Mouse (Mus musculus): ENCODE results near the gene Ppara. TPM values are rescaled to one million over a fixed set of nuclear protein-coding genes. Genes with fewer than 3 reads are reported as not detected.

Ppara gene
- polyA plus RNA-seq, 1 experiment, result 1.1 TPM

DNA sequence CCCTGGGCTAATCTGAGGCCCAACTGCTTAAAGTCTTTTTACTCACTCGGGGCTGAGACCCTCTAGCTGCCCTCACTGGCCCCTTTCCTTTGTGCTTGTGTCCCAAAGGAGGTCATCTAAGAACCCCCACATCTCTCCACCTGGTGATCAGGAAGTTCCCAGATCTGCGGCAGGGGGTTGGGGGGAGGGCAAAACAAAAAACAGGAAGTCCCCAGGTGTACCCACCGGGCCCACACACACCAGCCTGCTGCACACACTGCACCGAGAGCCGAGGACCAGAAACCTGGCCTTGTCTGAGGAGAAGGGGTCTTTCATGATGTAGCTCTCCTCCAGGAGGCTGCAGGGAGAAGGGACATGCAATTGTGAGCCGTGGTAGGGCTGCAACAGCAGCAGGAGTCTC is 73.2 kb downstream of the Ppara start:
- TF ChIP-seq CTCF (IDR thresholded peaks at IDR 0.05; ENCODE audit: borderline replicate concordance, insufficient read depth, low read depth, low read length), result no peak
- no peak for TF ChIP-seq POLR2A (IDR thresholded peaks at IDR 0.05; ENCODE audit: borderline replicate concordance, insufficient read depth, low read length)
- no peak for DNase-seq
- Histone ChIP-seq H3K27me3 (ENCODE audit: control insufficient read depth, insufficient read depth, low read length) (no peaks in the 10 kb centered on the region), H3K4me1 (ENCODE audit: control insufficient read depth, insufficient read depth, low read length) (no peaks in the 10 kb centered on the region; the same call in 1 of the 2 replicates), H3K27ac (ENCODE audit: insufficient read depth, low read length) (no peak overlapping the region), H3K4me3 (replicated peaks; ENCODE audit: insufficient read depth, low read depth, low read length) (no peak overlapping the region)
- WGBS, result 81% methylated on average over 6 of the region's 6 CpGs

DNA sequence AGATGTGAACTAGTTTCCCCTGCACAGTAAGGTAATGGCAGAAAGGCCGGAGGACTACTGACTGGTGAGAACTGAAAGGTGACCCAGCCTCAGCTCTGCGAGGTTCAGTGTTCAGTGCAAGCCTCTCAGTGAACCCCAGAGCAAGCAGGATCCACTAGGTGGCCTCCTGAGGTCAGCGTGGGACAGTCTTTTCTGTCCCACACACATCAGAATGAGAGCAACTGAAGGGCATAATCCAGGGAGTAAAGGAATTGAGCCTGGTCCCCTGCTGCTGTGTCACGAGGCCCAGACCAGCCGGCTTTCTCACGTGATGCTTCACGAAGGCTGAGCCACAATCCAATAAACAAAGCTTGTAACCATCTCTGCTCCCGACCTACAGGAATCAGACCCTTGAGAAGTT is 73.7 kb downstream of the Ppara start:
- DNase-seq, result peak in 1 of 2 experiments; percentile 27
- no peak for TF ChIP-seq POLR2A (IDR thresholded peaks at IDR 0.05; ENCODE audit: borderline replicate concordance, insufficient read depth, low read length)
- TF ChIP-seq CTCF (IDR thresholded peaks at IDR 0.05; ENCODE audit: borderline replicate concordance, insufficient read depth, low read depth, low read length), result no peak; the same call in 1 of the 2 replicates
- H3K4me1 ChIP-seq (ENCODE audit: control insufficient read depth, insufficient read depth, low read length), result no peaks in the 10 kb centered on the region; the same call in 1 of the 2 replicates
- no peak overlapping the region for H3K27ac ChIP-seq (ENCODE audit: insufficient read depth, low read length)
- no peak overlapping the region for H3K4me3 ChIP-seq (replicated peaks; ENCODE audit: insufficient read depth, low read depth, low read length)
- WGBS, result 43% methylated on average over 8 of the region's 8 CpGs
- no peaks in the 10 kb centered on the region for H3K27me3 ChIP-seq (ENCODE audit: control insufficient read depth, insufficient read depth, low read length)

DNA sequence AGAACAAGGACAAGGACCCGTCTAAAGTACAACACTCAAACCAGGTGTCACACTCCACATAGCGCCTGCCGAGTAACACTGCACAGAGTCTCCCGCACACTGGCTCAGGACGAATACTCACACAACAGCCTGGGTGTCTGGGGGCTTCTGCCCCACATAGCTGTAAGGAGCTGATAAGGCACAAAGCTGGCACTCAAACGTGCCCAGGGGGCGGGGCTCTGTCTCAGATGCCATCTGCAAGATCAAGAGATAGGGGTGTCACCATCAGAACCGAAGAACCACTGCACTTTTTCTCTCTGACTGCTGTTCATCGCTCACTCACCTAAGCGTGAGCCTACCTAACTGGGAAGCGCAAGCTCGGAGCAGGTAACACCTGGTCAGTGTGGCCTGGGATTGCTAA is 74.3 kb downstream of the Ppara start:
- Histone ChIP-seq H3K4me1 (ENCODE audit: control insufficient read depth, insufficient read depth, low read length) (no peaks in the 10 kb centered on the region; the same call in 1 of the 2 replicates), H3K4me3 (replicated peaks; ENCODE audit: insufficient read depth, low read depth, low read length) (no peak overlapping the region), H3K27ac (ENCODE audit: insufficient read depth, low read length) (no peak overlapping the region), H3K27me3 (ENCODE audit: control insufficient read depth, insufficient read depth, low read length) (no peaks in the 10 kb centered on the region)
- WGBS, result 89% methylated on average over 12 of the region's 12 CpGs
- DNase-seq, result no peak
- TF ChIP-seq POLR2A (IDR thresholded peaks at IDR 0.05; ENCODE audit: borderline replicate concordance, insufficient read depth, low read length) (no peak), CTCF (IDR thresholded peaks at IDR 0.05; ENCODE audit: borderline replicate concordance, insufficient read depth, low read depth, low read length) (no peak)

DNA sequence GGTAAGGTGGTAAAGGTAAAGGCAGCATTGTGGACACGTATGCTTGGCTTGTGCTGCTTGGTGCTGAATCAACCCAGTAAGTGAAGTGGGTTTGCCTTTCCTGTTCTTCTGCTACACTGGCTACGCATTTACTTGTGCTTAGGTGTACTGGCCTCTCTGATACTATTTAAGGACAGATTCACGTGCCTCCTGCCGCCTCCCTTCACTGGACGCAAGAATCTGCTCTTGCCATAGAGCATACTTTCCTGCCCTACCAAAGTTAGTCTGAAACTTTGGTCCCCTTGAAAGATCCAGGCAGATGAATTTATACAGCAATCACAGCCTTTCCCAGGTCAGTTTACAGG is 75.7 kb downstream of the Ppara start:
- no peak for TF ChIP-seq POLR2A (IDR thresholded peaks at IDR 0.05; ENCODE audit: borderline replicate concordance, insufficient read depth, low read length)
- no peak for TF ChIP-seq CTCF (IDR thresholded peaks at IDR 0.05; ENCODE audit: borderline replicate concordance, insufficient read depth, low read depth, low read length)
- Histone ChIP-seq H3K27me3 (ENCODE audit: control insufficient read depth, insufficient read depth, low read length) (no peaks in the 10 kb centered on the region), H3K4me3 (replicated peaks; ENCODE audit: insufficient read depth, low read depth, low read length) (no peak overlapping the region), H3K27ac (ENCODE audit: insufficient read depth, low read length) (peak overlapping the region; percentile 75; the same call in 1 of the 2 replicates), H3K4me1 (ENCODE audit: control insufficient read depth, insufficient read depth, low read length) (no peaks in the 10 kb centered on the region; the same call in 1 of the 2 replicates)
- peak in 1 of 2 experiments; percentile 28 for DNase-seq
- 60% methylated on average over 5 of the region's 5 CpGs for WGBS

DNA sequence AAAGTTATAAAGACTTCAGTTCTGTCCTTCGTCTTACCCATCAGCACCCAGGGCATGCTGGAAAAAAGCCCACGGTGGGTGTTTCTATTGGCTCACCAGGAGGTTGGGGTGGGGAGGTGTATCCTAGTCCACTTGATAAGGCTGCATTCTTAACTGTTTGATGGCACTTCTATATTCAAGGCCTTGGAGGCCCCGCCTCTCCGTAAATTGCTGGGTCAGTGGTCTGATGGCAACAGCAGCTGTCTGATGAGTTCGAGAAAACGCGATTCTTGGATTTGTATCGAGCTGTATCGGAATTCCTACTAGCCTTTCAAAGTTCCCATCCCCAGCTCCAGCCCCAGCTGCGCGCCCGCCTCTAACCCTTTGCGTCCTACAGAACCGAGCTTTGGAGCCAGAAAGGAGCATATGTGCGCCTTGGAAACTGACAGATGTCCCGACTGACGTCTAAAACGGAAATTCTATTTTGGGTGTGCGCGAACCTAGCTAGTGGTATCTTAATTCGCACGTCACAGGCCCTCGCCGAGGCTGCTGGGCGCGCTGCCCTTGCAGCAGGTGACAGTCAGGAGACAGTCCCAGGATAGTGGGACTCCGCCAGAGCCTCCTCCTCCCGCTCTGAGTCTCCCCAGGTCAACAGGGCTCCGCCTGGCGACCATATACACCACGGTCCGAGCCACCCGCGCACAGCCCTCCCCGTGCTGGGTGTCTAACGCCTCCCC is 76.2 kb downstream of the Ppara start:
- TF ChIP-seq POLR2A (IDR thresholded peaks at IDR 0.05; ENCODE audit: borderline replicate concordance, insufficient read depth, low read length) (no peak), CTCF (IDR thresholded peaks at IDR 0.05; ENCODE audit: borderline replicate concordance, insufficient read depth, low read depth, low read length) (0 out of 2 replicates have a peak, but pooled peaks have one; percentile 5)
- WGBS, result 2% methylated on average over 36 of the region's 36 CpGs
- H3K27ac ChIP-seq (ENCODE audit: insufficient read depth, low read length), result peak overlapping the region; percentile 75
- no peaks in the 10 kb centered on the region for H3K27me3 ChIP-seq (ENCODE audit: control insufficient read depth, insufficient read depth, low read length)
- DNase-seq, result peak; percentile 93 to 96
- H3K4me3 ChIP-seq (replicated peaks; ENCODE audit: insufficient read depth, low read depth, low read length), result peak overlapping the region; percentile 89
- no peaks in the 10 kb centered on the region; the same call in 1 of the 2 replicates for H3K4me1 ChIP-seq (ENCODE audit: control insufficient read depth, insufficient read depth, low read length)

DNA sequence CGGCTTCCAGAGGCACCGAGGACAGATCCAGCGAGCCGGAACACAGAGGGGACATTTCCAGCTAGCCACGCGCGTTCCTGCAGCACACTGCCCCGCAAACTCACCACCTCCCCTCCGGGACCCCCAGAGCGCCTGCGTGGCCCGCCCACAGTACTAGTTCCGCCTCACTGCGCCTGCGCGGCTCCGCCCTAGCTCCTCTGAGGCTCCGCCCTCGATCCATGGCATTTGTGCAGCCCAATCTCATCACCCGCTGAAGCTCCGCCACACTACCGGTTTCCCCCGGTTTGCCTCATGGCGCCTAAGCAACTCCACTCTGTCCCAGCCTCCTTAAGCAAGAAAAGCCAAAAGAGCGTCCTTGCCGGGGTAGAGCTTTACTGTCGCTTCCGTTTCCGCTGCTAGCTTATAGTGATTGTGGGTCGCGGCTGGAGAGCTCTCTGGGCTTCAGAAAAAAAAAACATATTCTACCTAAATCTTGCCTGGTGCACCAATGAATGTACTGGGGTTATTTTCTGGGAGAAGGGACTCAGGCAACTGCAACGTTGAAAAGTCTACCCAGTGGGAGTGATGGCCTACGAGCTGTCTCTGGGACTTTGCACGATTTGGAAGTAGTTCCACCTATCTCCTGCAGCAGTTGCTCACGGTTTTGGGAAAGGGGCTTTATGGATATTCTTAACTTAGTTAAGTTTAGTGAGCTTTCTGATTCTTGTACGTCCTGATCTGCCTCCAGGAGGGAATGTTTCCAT is 76.9 kb downstream of the Ppara start, which contains the start of gene Cdpf1:
Gene Cdpf1 (minus strand): TSS at position 163 of the 743 bp plus-strand sequence.
- Histone ChIP-seq H3K4me3 (replicated peaks; ENCODE audit: insufficient read depth, low read depth, low read length) (peak within 1 kb of the TSS; percentile 89), H3K27ac (ENCODE audit: insufficient read depth, low read length) (peak within 1 kb of the TSS; percentile 87), H3K4me1 (ENCODE audit: control insufficient read depth, insufficient read depth, low read length) (no peaks in the 10 kb centered on the region; the same call in 1 of the 2 replicates), H3K27me3 (ENCODE audit: control insufficient read depth, insufficient read depth, low read length) (no peaks in the 10 kb centered on the region)
- peak; percentile 98 to 100 for DNase-seq
- TF ChIP-seq CTCF (IDR thresholded peaks at IDR 0.05; ENCODE audit: borderline replicate concordance, insufficient read depth, low read depth, low read length) (no peak; the same call in 1 of the 2 replicates), POLR2A (IDR thresholded peaks at IDR 0.05; ENCODE audit: borderline replicate concordance, insufficient read depth, low read length) (peak; percentile 97)
- 2% methylated on average over 36 of the region's 36 CpGs for whole genome bisulfite sequencing

DNA sequence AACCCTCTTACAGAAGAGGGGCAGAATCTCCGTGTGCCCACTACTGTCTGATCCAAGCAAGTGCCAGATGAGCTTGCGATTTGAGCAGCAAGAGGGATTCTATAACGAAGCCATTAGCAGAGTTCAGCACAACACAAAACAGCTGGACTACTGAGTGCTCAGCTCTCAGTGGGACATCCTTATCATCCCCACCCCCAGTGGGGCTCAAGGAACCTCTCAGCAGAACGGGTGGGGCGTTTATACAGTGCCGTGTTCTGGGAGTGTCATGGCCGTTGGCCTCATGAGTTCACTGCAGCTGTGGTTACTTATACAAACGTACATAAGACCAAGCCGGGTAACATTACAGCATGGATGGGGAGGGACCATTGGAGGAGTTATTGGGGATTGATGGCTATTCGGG is 78.6 kb downstream of the Ppara start:
- Histone ChIP-seq H3K27ac (ENCODE audit: insufficient read depth, low read length) (no peak overlapping the region), H3K4me1 (ENCODE audit: control insufficient read depth, insufficient read depth, low read length) (no peaks in the 10 kb centered on the region; the same call in 1 of the 2 replicates), H3K27me3 (ENCODE audit: control insufficient read depth, insufficient read depth, low read length) (no peaks in the 10 kb centered on the region), H3K4me3 (replicated peaks; ENCODE audit: insufficient read depth, low read depth, low read length) (no peak overlapping the region)
- TF ChIP-seq CTCF (IDR thresholded peaks at IDR 0.05; ENCODE audit: borderline replicate concordance, insufficient read depth, low read depth, low read length) (no peak), POLR2A (IDR thresholded peaks at IDR 0.05; ENCODE audit: borderline replicate concordance, insufficient read depth, low read length) (no peak)
- WGBS, result 74% methylated on average over 10 of the region's 10 CpGs
- DNase-seq, result no peak
